Mouse (Mus musculus) stomach, embryonic 15.5 days (tissue): ENCODE measurements at regions not wholly inside any gene's neighbourhood (a gene's known extent, or its start where the extent isn't known, plus 50 kb on each side); places are given as distances from the start of the nearest gene placed in this dataset.
A peak's percentile ranks its signal among the peaks of the same experiment; 100 is the strongest.

Experiments
- ATAC-seq: fragments of 200-750 bp; cut with Nextera tagmentation; 2 replicates; pipeline ENCODE4 v1.8.0; 2017; ENCODE audit warnings: low read depth, moderate number of reproducible peaks, moderate TSS enrichment; ENCODE audit not compliant: insufficient read depth, low FRiP score
- H3K27ac ChIP-seq: fragments of 300-500 bp; sonication (generic); 2 replicates; pipeline ENCODE4 v1.5.1; 2015; ENCODE audit warnings: mild to moderate bottlenecking, inconsistent platforms
- H3K27me3 ChIP-seq: fragments of 300-500 bp; sonication (generic); replicated peaks from 2 replicates; pipeline ENCODE4 v1.6.1; 2015; ENCODE audit warnings: inconsistent platforms
- H3K36me3 ChIP-seq: fragments of 300-500 bp; sonication (generic); 2 replicates; pipeline ENCODE4 v1.6.1; 2015; ENCODE audit warnings: inconsistent platforms
- H3K4me1 ChIP-seq: fragments of 300-500 bp; sonication (generic); 2 replicates; pipeline ENCODE4 v1.6.1; 2015; ENCODE audit warnings: inconsistent platforms
- H3K4me2 ChIP-seq: fragments of 300-500 bp; sonication (generic); 2 replicates; pipeline ENCODE4 v1.6.1; 2015; ENCODE audit warnings: mild to moderate bottlenecking, inconsistent platforms
- H3K4me3 ChIP-seq: fragments of 300-500 bp; sonication (generic); replicated peaks from 2 replicates; pipeline ENCODE4 v1.5.1; 2015; ENCODE audit warnings: inconsistent platforms
- H3K9ac ChIP-seq: fragments of 300-500 bp; sonication (generic); 2 replicates; pipeline ENCODE4 v1.6.1; 2015; ENCODE audit warnings: inconsistent platforms
- H3K9me3 ChIP-seq: fragments of 300-500 bp; sonication (generic); 2 replicates; pipeline ENCODE4 v1.6.1; 2016; ENCODE audit warnings: inconsistent platforms
- WGBS: fragments of 180-500 bp; shearing (Covaris S2); methylation state at CpG from one replicate; pipeline ENCODE4 v1.1.7; 2015; 5-methylcytosine and 5-hydroxymethylcytosine counted together

DNA sequence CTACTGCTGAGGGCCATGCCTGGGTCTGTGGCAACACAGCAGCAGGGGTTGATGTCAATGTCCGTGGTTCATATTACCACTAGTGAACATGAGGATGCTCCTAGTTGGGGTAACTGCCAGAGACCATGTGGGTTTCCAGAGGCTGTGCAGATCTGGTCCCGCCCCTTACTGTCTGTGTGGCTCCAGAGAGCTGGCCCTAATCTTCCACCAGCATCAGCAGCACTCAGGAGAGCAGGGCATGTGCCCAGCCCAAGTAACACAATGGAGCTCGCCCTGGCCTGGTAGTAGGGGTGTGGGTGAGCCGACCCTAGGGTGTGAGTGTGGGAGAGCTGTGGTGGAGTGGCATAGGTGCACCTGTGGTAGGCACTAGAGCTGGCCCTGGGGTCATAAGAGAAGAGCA lies 59.3 kb upstream of the Galnt15 start:
- Histone ChIP-seq H3K4me2 (no peak overlapping the region), H3K4me3 (no peak overlapping the region), H3K9me3 (no peaks in the 10 kb centered on the region), H3K27me3 (no peaks in the 10 kb centered on the region), H3K27ac (no peak overlapping the region), H3K4me1 (no peaks in the 10 kb centered on the region), H3K9ac (no peak overlapping the region), H3K36me3 (no peaks in the 10 kb centered on the region)
- 58% methylated on average over 4 of the region's 4 CpGs for WGBS
- ATAC-seq = peak; percentile 33; the same call in 1 of the 2 replicates

DNA sequence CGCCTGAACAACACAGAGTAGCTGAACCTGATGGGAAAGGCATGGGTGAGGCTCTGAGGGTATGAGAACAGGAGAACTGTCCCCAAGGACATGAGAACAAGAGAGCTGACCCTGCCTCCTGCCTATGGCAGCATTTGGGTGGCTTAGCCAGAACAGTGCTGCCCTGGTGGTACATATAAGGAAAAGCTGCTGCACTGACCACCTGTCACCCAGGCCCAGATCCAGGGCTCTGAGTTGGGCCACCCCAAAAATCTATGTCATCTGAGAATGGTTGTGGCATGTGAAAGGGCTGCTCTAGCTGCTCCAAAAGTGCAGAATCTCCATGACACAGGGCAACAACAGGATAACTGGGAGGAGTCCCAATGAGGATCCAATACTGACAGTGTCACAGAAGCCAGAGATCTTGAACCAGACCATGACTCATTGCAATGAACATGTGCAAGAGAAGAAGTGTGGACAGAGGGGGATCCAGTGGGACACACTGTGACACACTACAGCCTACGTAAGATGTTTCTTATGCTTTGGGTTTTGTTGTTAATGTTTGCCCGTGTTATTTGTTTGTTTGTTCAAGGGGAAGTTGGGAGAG lies 58.5 kb upstream of the Galnt15 start:
- Histone ChIP-seq H3K36me3 (no peaks in the 10 kb centered on the region), H3K4me2 (no peak overlapping the region), H3K27me3 (no peaks in the 10 kb centered on the region), H3K4me1 (no peaks in the 10 kb centered on the region), H3K9ac (no peak overlapping the region), H3K9me3 (no peaks in the 10 kb centered on the region), H3K4me3 (no peak overlapping the region), H3K27ac (no peak overlapping the region)
- no peak for ATAC-seq
- WGBS = 73% methylated on average over 3 of the region's 3 CpGs

DNA sequence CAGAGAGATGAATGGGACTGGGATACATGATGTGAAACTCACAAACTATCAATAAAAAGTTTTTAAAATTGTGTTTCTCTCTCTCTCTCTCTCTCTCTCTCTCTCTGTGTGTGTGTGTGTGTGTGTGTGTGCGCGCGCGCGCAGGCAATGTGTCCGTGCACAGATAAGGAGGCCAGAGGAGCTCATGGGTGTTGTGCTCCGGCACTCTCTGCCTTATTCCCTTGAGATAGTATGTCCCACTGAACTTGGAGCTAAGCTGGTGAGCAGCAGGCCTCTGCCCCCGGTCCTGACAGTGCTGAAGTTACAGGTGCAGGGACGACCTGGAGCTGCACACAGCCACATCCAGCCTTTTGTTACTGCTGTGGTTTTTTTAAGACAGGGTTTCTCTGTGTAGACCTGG lies 57.9 kb upstream of the Galnt15 start:
- Histone ChIP-seq H3K27ac (no peak overlapping the region), H3K9me3 (no peaks in the 10 kb centered on the region)

DNA sequence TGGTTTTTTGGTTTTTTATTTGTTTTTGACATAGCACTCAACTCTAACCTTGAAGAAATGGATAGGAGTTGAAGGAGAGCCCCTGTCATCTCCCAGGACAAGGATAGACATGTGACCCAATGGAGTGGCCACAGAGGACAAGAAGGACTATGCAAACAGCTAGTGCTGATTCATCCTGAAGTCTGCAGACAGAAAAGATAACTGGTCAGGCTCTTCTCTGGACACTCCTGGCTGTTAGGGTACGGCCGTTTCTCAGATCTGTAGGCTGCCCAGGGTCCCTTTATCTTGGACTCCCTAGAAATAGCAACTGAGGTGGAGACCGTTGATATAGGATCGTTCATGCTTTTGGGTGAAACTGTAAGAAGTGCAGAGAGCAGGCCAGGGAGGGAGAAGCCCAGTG lies 55.1 kb upstream of the Galnt15 start:
- Histone ChIP-seq H3K4me2 (no peak overlapping the region), H3K27me3 (no peaks in the 10 kb centered on the region), H3K4me3 (no peak overlapping the region), H3K9ac (no peak overlapping the region), H3K4me1 (no peaks in the 10 kb centered on the region), H3K9me3 (no peaks in the 10 kb centered on the region), H3K27ac (no peak overlapping the region), H3K36me3 (no peaks in the 10 kb centered on the region)
- ATAC-seq = no peak; the same call in 1 of the 2 replicates
- WGBS = 82% methylated on average over 4 of the region's 4 CpGs

More for the DNA sequence above, 57.9 kb upstream of the Galnt15 start:
- no peaks in the 10 kb centered on the region for H3K36me3 ChIP-seq
- no peak overlapping the region for H3K4me3 ChIP-seq
- H3K27me3 ChIP-seq = no peaks in the 10 kb centered on the region
- WGBS = 81% methylated on average over 9 of the region's 9 CpGs
- peak; percentile 88 for ATAC-seq
- H3K9ac ChIP-seq = no peak overlapping the region
- no peak overlapping the region for H3K4me2 ChIP-seq
- H3K4me1 ChIP-seq = no peaks in the 10 kb centered on the region

DNA sequence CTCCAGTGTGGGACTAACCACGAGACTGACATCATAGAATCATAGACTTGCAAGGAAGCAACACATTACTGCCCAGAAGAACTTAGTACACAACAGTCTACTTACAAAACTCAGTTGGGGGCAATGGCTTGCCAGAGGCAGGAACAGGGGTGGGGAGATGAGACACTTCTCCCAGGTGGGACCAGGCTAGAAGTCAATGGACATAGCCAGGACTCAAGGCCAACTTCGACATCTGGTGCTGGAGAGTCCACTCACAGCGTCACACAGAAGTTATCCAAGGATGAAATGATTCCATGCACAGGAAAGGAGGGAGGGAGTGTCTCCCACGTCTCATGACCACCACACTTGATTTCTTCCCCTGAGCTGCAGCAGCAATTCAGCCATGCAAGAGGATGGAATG lies 50.6 kb upstream of the Galnt15 start:
- no peaks in the 10 kb centered on the region for H3K36me3 ChIP-seq
- no peak for ATAC-seq
- H3K4me1 ChIP-seq = no peaks in the 10 kb centered on the region
- no peak overlapping the region for H3K9ac ChIP-seq
- 79% methylated on average over 4 of the region's 4 CpGs for WGBS
- no peaks in the 10 kb centered on the region for H3K9me3 ChIP-seq
- H3K4me3 ChIP-seq = no peak overlapping the region
- H3K27me3 ChIP-seq = no peaks in the 10 kb centered on the region
- no peak overlapping the region for H3K4me2 ChIP-seq
- H3K27ac ChIP-seq = no peak overlapping the region

DNA sequence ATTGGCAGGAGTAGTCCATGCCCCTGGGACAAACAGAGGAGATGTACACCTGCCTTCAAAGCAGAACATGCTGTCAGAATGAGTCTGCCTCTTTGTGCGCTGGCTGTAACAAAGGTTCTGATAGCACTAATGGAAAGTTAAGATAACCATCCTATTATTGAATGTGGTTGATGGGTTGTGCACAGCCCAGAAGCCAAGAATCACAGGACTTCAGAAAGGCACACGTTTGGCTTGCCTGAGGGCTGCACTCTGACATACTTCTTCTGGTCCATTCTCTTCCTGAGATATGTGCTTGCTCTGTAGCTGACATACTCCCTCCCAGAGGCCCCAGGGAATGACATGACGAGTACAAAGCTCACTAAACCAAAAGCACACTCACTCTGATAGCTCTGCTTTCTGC lies 50.1 kb upstream of the Galnt15 start:
- no peaks in the 10 kb centered on the region for H3K4me1 ChIP-seq
- H3K36me3 ChIP-seq = no peaks in the 10 kb centered on the region
- H3K4me2 ChIP-seq = no peak overlapping the region
- no peak for ATAC-seq
- H3K27me3 ChIP-seq = no peaks in the 10 kb centered on the region
- no peaks in the 10 kb centered on the region for H3K9me3 ChIP-seq
- H3K4me3 ChIP-seq = no peak overlapping the region
- 58% methylated on average over 3 of the region's 3 CpGs for WGBS
- no peak overlapping the region for H3K9ac ChIP-seq
- H3K27ac ChIP-seq = no peak overlapping the region
